Mouse (Mus musculus) kidney, adult 8-10 months (tissue): ENCODE results near the gene Cd276.

ENCODE experiments used
- DNase-seq, 2 experiments: peaks; one replicate each; pipeline ENCODE4 v3.0.0; 2022

The Cd276 gene

GRCm38 (mm10) chr9:58550928-58551327, 4.3 kb downstream of the Cd276 start:
- no peak for DNase-seq

GRCm38 (mm10) chr9:58549694-58550093, 5.5 kb downstream of the Cd276 start:
- DNase-seq = peak in 1 of 2 experiments; percentile 27

GRCm38 (mm10) chr9:58548897-58549296, 6.3 kb downstream of the Cd276 start:
- DNase-seq = no peak

- no peak for DNase-seq
Measured at GRCm38 (mm10) chr9:58546630-58547360, 8.4 kb downstream of the Cd276 start.

GRCm38 (mm10) chr9:58545428-58545827, 9.8 kb downstream of the Cd276 start:
- DNase-seq = no peak

- DNase-seq = no peak
Measured at GRCm38 (mm10) chr9:58544879-58545324, 10.3 kb downstream of the Cd276 start.

GRCm38 (mm10) chr9:58541895-58542338, 13.3 kb downstream of the Cd276 start:
- peak; percentile 76 to 78 for DNase-seq

GRCm38 (mm10) chr9:58539886-58540285, 15.4 kb downstream of the Cd276 start:
- DNase-seq = peak; percentile 18 to 38

- DNase-seq = no peak
Measured at GRCm38 (mm10) chr9:58537774-58538173, 17.5 kb downstream of the Cd276 start.

GRCm38 (mm10) chr9:58535447-58536134, 19.6 kb downstream of the Cd276 start:
- no peak for DNase-seq

GRCm38 (mm10) chr9:58534766-58535165, 20.5 kb downstream of the Cd276 start:
- DNase-seq = peak; percentile 42 to 45

GRCm38 (mm10) chr9:58533322-58533721, 21.9 kb downstream of the Cd276 start:
- no peak for DNase-seq

- DNase-seq = no peak
Measured at GRCm38 (mm10) chr9:58532236-58532635, 23.0 kb downstream of the Cd276 start.

GRCm38 (mm10) chr9:58530407-58530806, 24.8 kb downstream of the Cd276 start:
- DNase-seq = no peak

GRCm38 (mm10) chr9:58527841-58528240, 27.4 kb downstream of the Cd276 start:
- no peak for DNase-seq

GRCm38 (mm10) chr9:58525108-58525507, 30.1 kb downstream of the Cd276 start:
- DNase-seq = no peak

GRCm38 (mm10) chr9:58521883-58522423, 33.3 kb downstream of the Cd276 start:
- peak in 1 of 2 experiments; percentile 23 for DNase-seq

GRCm38 (mm10) chr9:58520816-58521581, 34.2 kb downstream of the Cd276 start:
- DNase-seq = peak in 1 of 2 experiments; percentile 31

- no peak for DNase-seq
Measured at GRCm38 (mm10) chr9:58519953-58520352, 35.3 kb downstream of the Cd276 start.

- DNase-seq = no peak
Measured at GRCm38 (mm10) chr9:58517866-58518750, 37.1 kb downstream of the Cd276 start.

GRCm38 (mm10) chr9:58516480-58516879, 38.8 kb downstream of the Cd276 start:
- DNase-seq = no peak

- DNase-seq = no peak
Measured at GRCm38 (mm10) chr9:58513749-58514148, 41.5 kb downstream of the Cd276 start.
